Mouse (Mus musculus) megakaryocyte, embryonic 14.5 days (primary cell): ENCODE measurements around the gene Lcn11.
"Not testable (repeated sequence)": the region's sequence is repeated elsewhere in the genome, so short reads cannot be mapped to it uniquely, and the experiment has no call there.

Experiments
- FLI1 ChIP-seq: IDR thresholded peaks from 2 replicates; pipeline ENCODE4 v1.6.1; 2012; ENCODE audit warnings: low read length, inconsistent platforms, mixed read lengths
- GATA1 ChIP-seq: IDR thresholded peaks from 3 replicates; pipeline ENCODE4 v1.6.1; 2012; ENCODE audit warnings: mixed read lengths, low read length, inconsistent platforms, borderline replicate concordance

GRCm38 (mm10) chr2:25736709-25737108, 40.1 kb upstream of the Lcn11 start, which contains the start of gene Obp2b:
- TF ChIP-seq GATA1, FLI1: not testable (repeated sequence)
